24 mouse cellular contexts compared by ENCODE assay signal in genomic region chr2:139878052-139878621, GRCm38 (mm10).
DNase-seq lines count a peak whose midpoint lies in the region; ATAC-seq lines count a peak whose summit lies in the region.
"Had no signal": no experiment of that assay in that cellular context is flagged by ENCODE, and none has a peak within 500 bp of the region (broad histone marks: within the 10 kb centered on the region; RNA-seq: fewer than 3 reads in every experiment).

No protein-coding gene starts in this region.

- ATAC-seq in forebrain, embryonic 16.5 days = 0 out of 2 replicates have a peak, but pooled peaks have one; percentile 26
- ATAC-seq in forebrain, embryonic 15.5 days (replicated peaks) = no peak
- no peak for ATAC-seq in kidney, embryonic 16.5 days (ENCODE audit: low FRiP score, low TSS enrichment)
- ATAC-seq: inflammation-experienced regulatory T-cells, adult 6 months had no signal

- no peaks in the 10 kb centered on the region for H3K4me1 ChIP-seq in forebrain, embryonic 16.5 days (replicated peaks; ENCODE audit: control insufficient read depth, insufficient read depth, low read length)
- no peaks in the 10 kb centered on the region for H3K4me1 ChIP-seq in forebrain, embryonic 15.5 days
- 0 out of 2 replicates have a peak, but pooled peaks cover 4% of the 10 kb centered on the region for H3K4me1 ChIP-seq in kidney, embryonic 16.5 days (ENCODE audit: insufficient read depth, low read length)
- H3K4me1 ChIP-seq: hindbrain, embryonic 12.5 days; liver, embryonic 13.5 days; neural tube, embryonic 12.5 days had no signal

- H3K9ac ChIP-seq in forebrain, embryonic 16.5 days (replicated peaks; ENCODE audit: low read depth, low read length) = no peak overlapping the region
- no peak overlapping the region for H3K9ac ChIP-seq in forebrain, embryonic 15.5 days (replicated peaks)
- no peak overlapping the region for H3K9ac ChIP-seq in kidney, embryonic 16.5 days (replicated peaks; ENCODE audit: low read length)
- H3K9ac ChIP-seq: hindbrain, embryonic 12.5 days; liver, embryonic 13.5 days; midbrain, embryonic 12.5 days; neural tube, embryonic 12.5 days had no signal

- peak; percentile 24 to 27 for DNase-seq in kidney, postnatal 4 days
- peak; percentile 32 for DNase-seq in right cerebral cortex, postnatal 14 days
- DNase-seq in right cerebral cortex, adult 18-20 months = no peak
- peak; percentile 13 to 37 for DNase-seq in lung, postnatal 4 days
- no peak for DNase-seq in spleen, postnatal 36 days (ENCODE audit: low spot score in 2 of 2)
- DNase-seq: adrenal gland, postnatal 25 days; cerebellum, adult 18-20 months; cerebellum, postnatal 36 days; gastrocnemius, postnatal 25 days; kidney, adult 8-10 months; kidney, postnatal 36 days; layer of hippocampus, adult 9-11 months; liver, embryonic 13.5 days; thymus, postnatal 25 days had no signal

- 65% methylated on average over 7 of the region's 7 CpGs for WGBS in forebrain, embryonic 16.5 days
- WGBS in forebrain, embryonic 15.5 days = 71% methylated on average over 7 of the region's 7 CpGs
- WGBS in kidney, embryonic 16.5 days = 77% methylated on average over 7 of the region's 7 CpGs

- no peaks in the 10 kb centered on the region for H3K27me3 ChIP-seq in forebrain, embryonic 16.5 days (replicated peaks; ENCODE audit: control insufficient read depth, insufficient read depth, low read length)
- H3K27me3 ChIP-seq in forebrain, embryonic 15.5 days = no peaks in the 10 kb centered on the region
- no peaks in the 10 kb centered on the region for H3K27me3 ChIP-seq in kidney, embryonic 16.5 days (ENCODE audit: insufficient read depth, low read length)
- H3K27me3 ChIP-seq: hindbrain, embryonic 12.5 days; liver, embryonic 13.5 days; midbrain, embryonic 12.5 days; neural tube, embryonic 12.5 days had no signal

- no peak overlapping the region for H3K4me3 ChIP-seq in forebrain, embryonic 16.5 days (replicated peaks; ENCODE audit: low read length)
- H3K4me3 ChIP-seq in forebrain, embryonic 15.5 days = no peak overlapping the region
- H3K4me3 ChIP-seq in kidney, embryonic 16.5 days (ENCODE audit: low read length) = no peak overlapping the region
- H3K4me3 ChIP-seq: erythroblast, embryonic 14.5 days; hindbrain, embryonic 12.5 days; liver, embryonic 13.5 days; midbrain, embryonic 12.5 days; neural tube, embryonic 12.5 days had no signal

- no peaks in the 10 kb centered on the region for H3K9me3 ChIP-seq in forebrain, embryonic 16.5 days (ENCODE audit: control insufficient read depth, low read length)
- no peaks in the 10 kb centered on the region for H3K9me3 ChIP-seq in forebrain, embryonic 15.5 days
- no peaks in the 10 kb centered on the region for H3K9me3 ChIP-seq in kidney, embryonic 16.5 days (ENCODE audit: low read length)
- H3K9me3 ChIP-seq: G1E; hindbrain, embryonic 12.5 days; liver, embryonic 13.5 days; midbrain, embryonic 12.5 days; neural tube, embryonic 12.5 days had no signal

- H3K36me3 ChIP-seq in forebrain, embryonic 16.5 days (ENCODE audit: control insufficient read depth, insufficient read depth) = no peaks in the 10 kb centered on the region
- H3K36me3 ChIP-seq in forebrain, embryonic 15.5 days = no peaks in the 10 kb centered on the region
- no peaks in the 10 kb centered on the region for H3K36me3 ChIP-seq in kidney, embryonic 16.5 days (ENCODE audit: insufficient read depth, low read length)
- H3K36me3 ChIP-seq: hindbrain, embryonic 12.5 days; liver, embryonic 13.5 days; midbrain, embryonic 12.5 days; neural tube, embryonic 12.5 days had no signal

- no peak overlapping the region for H3K4me2 ChIP-seq in forebrain, embryonic 16.5 days (ENCODE audit: low read length)
- H3K4me2 ChIP-seq in forebrain, embryonic 15.5 days (replicated peaks) = no peak overlapping the region
- H3K4me2 ChIP-seq in kidney, embryonic 16.5 days (replicated peaks; ENCODE audit: low read depth, low read length) = no peak overlapping the region
- H3K4me2 ChIP-seq: hindbrain, embryonic 12.5 days; liver, embryonic 13.5 days; midbrain, embryonic 12.5 days; neural tube, embryonic 12.5 days had no signal

- H3K27ac ChIP-seq in forebrain, embryonic 16.5 days (ENCODE audit: low read length) = no peak overlapping the region
- H3K27ac ChIP-seq in forebrain, embryonic 15.5 days (replicated peaks) = no peak overlapping the region
- no peak overlapping the region for H3K27ac ChIP-seq in kidney, embryonic 16.5 days (ENCODE audit: low read length)
- H3K27ac ChIP-seq: hindbrain, embryonic 12.5 days; liver, embryonic 13.5 days; midbrain, embryonic 12.5 days; neural tube, embryonic 12.5 days; stomach, postnatal 0 days had no signal

Comparison
In these comparisons a context has a peak if more than half of its experiments do, and no peak if none do; other contexts are left out.
1. DNase-seq: peak in kidney, postnatal 4 days (2 of 2), right cerebral cortex, postnatal 14 days (single experiment) and lung, postnatal 4 days (2 of 2); none in right cerebral cortex, adult 18-20 months (single experiment) and spleen, postnatal 36 days (0 of 2).